Mouse (Mus musculus) lung, adult 2 months (tissue): ENCODE measurements around the gene Alx3.

ENCODE experiments used
- CTCF ChIP-seq: fragments of 200-500 bp; IDR thresholded peaks from 2 replicates; pipeline ENCODE4 v1.5.1; 2011; ENCODE audit warnings: mild to moderate bottlenecking, low read length, control low read depth; ENCODE audit not compliant: insufficient read depth
- POLR2A ChIP-seq: fragments of 200-500 bp; IDR thresholded peaks from 2 replicates; pipeline ENCODE4 v1.6.1; 2011; ENCODE audit warnings: low read depth, mild to moderate bottlenecking, control low read depth, low read length, borderline replicate concordance; ENCODE audit errors: extremely low read depth

GRCm38 (mm10) chr3:107593632-107594031, 1.2 kb upstream of the Alx3 start:
- TF ChIP-seq CTCF (no peak), POLR2A (no peak)
